Mouse (Mus musculus) embryonic facial prominence, embryonic 13.5 days (tissue): ENCODE results near the gene Col11a1. TPM values are rescaled to one million over a fixed set of nuclear protein-coding genes. Genes with fewer than 3 reads are reported as not detected.
A peak's percentile ranks its signal among the peaks of the same experiment; 100 is the strongest.

Experiments used
- ATAC-seq: fragments of 200-750 bp; cut with Nextera tagmentation; 2 replicates; pipeline ENCODE4 v1.8.0; 2017; ENCODE audit warnings: low read depth; ENCODE audit not compliant: insufficient number of reproducible peaks, insufficient read depth, low FRiP score, low TSS enrichment
- H3K27ac ChIP-seq: fragments of 300-500 bp; sonication (generic); 2 replicates; pipeline ENCODE4 v1.5.1; 2015; ENCODE audit warnings: moderate library complexity, mild to moderate bottlenecking, inconsistent platforms
- H3K27me3 ChIP-seq: fragments of 300-500 bp; sonication (generic); 2 replicates; pipeline ENCODE4 v1.6.1; 2015; ENCODE audit warnings: mild to moderate bottlenecking, inconsistent platforms
- H3K36me3 ChIP-seq: fragments of 300-500 bp; sonication (generic); 2 replicates; pipeline ENCODE4 v1.6.1; 2015; ENCODE audit warnings: mild to moderate bottlenecking, inconsistent platforms
- H3K4me1 ChIP-seq: fragments of 300-500 bp; sonication (generic); 2 replicates; pipeline ENCODE4 v1.6.1; 2015; ENCODE audit warnings: inconsistent platforms
- H3K4me2 ChIP-seq: fragments of 300-500 bp; sonication (generic); 2 replicates; pipeline ENCODE4 v1.6.1; 2015; ENCODE audit warnings: moderate library complexity, mild to moderate bottlenecking, inconsistent platforms
- H3K4me3 ChIP-seq: fragments of 300-500 bp; sonication (generic); 2 replicates; pipeline ENCODE4 v1.5.1; 2015; ENCODE audit warnings: mild to moderate bottlenecking, inconsistent platforms
- H3K9ac ChIP-seq: fragments of 300-500 bp; sonication (generic); 2 replicates; pipeline ENCODE4 v1.6.1; 2015; ENCODE audit warnings: mild to moderate bottlenecking, inconsistent platforms
- H3K9me3 ChIP-seq: fragments of 300-500 bp; sonication (generic); 2 replicates; pipeline ENCODE4 v1.6.1; 2016; ENCODE audit warnings: inconsistent platforms
- WGBS: fragments of 180-500 bp; shearing (Covaris S2); methylation state at CpG from one replicate; pipeline ENCODE4 v1.1.7; 2015; ENCODE audit warnings: mixed read lengths; 5-methylcytosine and 5-hydroxymethylcytosine counted together
- polyA plus RNA-seq: library from polyadenylated mRNA; unstranded; fragments of >200 nt; fragmentation: Nextera tagmentation; extraction: Ambion mirVana; gene quantifications from 2 replicates; pipeline ENCODE4 v1.2.1, GENCODE M21; 2015

Gene Col11a1
- polyA plus RNA-seq = 69.1 and 83.3 TPM in 2 replicates

- H3K27ac ChIP-seq = peak within 1 kb of the TSS; percentile 63
- H3K9ac ChIP-seq = peak within 1 kb of the TSS; percentile 73
- peaks cover 7% of the 10 kb centered on the region for H3K4me1 ChIP-seq
- H3K36me3 ChIP-seq = no peaks in the 10 kb centered on the region
- H3K9me3 ChIP-seq = no peaks in the 10 kb centered on the region
- under 1% methylated on average over 18 of the region's 19 CpGs for WGBS
- ATAC-seq = peak; percentile 98
- no peaks in the 10 kb centered on the region for H3K27me3 ChIP-seq
- peak within 1 kb of the TSS; percentile 88 for H3K4me2 ChIP-seq
- H3K4me3 ChIP-seq = peak within 1 kb of the TSS; percentile 63
Measured at GRCm38 (mm10) chr3:114029971-114030635, at the start of gene Col11a1. Col11a1 (plus strand) TSS chr3:114030540.

GRCm38 (mm10) chr3:113990936-113991335 lies 39.4 kb upstream of the Col11a1 start:
- no peak overlapping the region for H3K4me2 ChIP-seq
- H3K36me3 ChIP-seq = no peaks in the 10 kb centered on the region
- no peak for ATAC-seq
- H3K4me1 ChIP-seq = 0 out of 2 replicates have a peak, but pooled peaks cover 4% of the 10 kb centered on the region
- 43% methylated on average over 6 of the region's 6 CpGs for WGBS
- H3K9ac ChIP-seq = no peak overlapping the region
- H3K4me3 ChIP-seq = no peak overlapping the region
- H3K27ac ChIP-seq = no peak overlapping the region
- H3K9me3 ChIP-seq = no peaks in the 10 kb centered on the region
- H3K27me3 ChIP-seq = no peaks in the 10 kb centered on the region

GRCm38 (mm10) chr3:114030886-114031285 lies 546 bp downstream of the Col11a1 start:
- Histone ChIP-seq H3K27me3 (no peaks in the 10 kb centered on the region), H3K36me3 (no peaks in the 10 kb centered on the region), H3K4me3 (peak overlapping the region; percentile 63), H3K4me1 (peaks cover 7% of the 10 kb centered on the region), H3K9ac (peak overlapping the region; percentile 73), H3K27ac (peak overlapping the region; percentile 63), H3K4me2 (peak overlapping the region; percentile 88), H3K9me3 (no peaks in the 10 kb centered on the region)
- no peak for ATAC-seq
- under 1% methylated on average over 9 of the region's 9 CpGs for WGBS

- Histone ChIP-seq H3K4me2 (peak overlapping the region; percentile 88), H3K4me1 (peaks cover 7% of the 10 kb centered on the region), H3K36me3 (no peaks in the 10 kb centered on the region), H3K9ac (peak overlapping the region; percentile 73), H3K9me3 (no peaks in the 10 kb centered on the region), H3K4me3 (peak overlapping the region; percentile 63), H3K27ac (peak overlapping the region; percentile 63), H3K27me3 (no peaks in the 10 kb centered on the region)
- ATAC-seq = peak; percentile 54; the same call in 1 of the 2 replicates
- under 1% methylated on average over 21 of the region's 21 CpGs for WGBS
Measured at GRCm38 (mm10) chr3:114031351-114032213, 1.2 kb downstream of the Col11a1 start.

GRCm38 (mm10) chr3:114032333-114032732 lies 2.0 kb downstream of the Col11a1 start:
- Histone ChIP-seq H3K9me3 (no peaks in the 10 kb centered on the region), H3K27me3 (no peaks in the 10 kb centered on the region), H3K4me2 (peak overlapping the region; percentile 88), H3K9ac (peak overlapping the region; percentile 73), H3K4me1 (peaks cover 7% of the 10 kb centered on the region), H3K27ac (peak overlapping the region; percentile 63), H3K36me3 (no peaks in the 10 kb centered on the region), H3K4me3 (peak overlapping the region; percentile 63)
- WGBS = 4% methylated on average over 4 of the region's 4 CpGs
- no peak for ATAC-seq

GRCm38 (mm10) chr3:114052406-114052805 lies 22.1 kb downstream of the Col11a1 start:
- no peak for ATAC-seq
- H3K27me3 ChIP-seq = no peaks in the 10 kb centered on the region
- H3K27ac ChIP-seq = no peak overlapping the region
- H3K9me3 ChIP-seq = no peaks in the 10 kb centered on the region
- H3K36me3 ChIP-seq = no peaks in the 10 kb centered on the region
- peaks cover 6% of the 10 kb centered on the region; the same call in 1 of the 2 replicates for H3K4me1 ChIP-seq
- no peak overlapping the region for H3K9ac ChIP-seq
- H3K4me2 ChIP-seq = no peak overlapping the region
- H3K4me3 ChIP-seq = no peak overlapping the region

GRCm38 (mm10) chr3:114053501-114053900 lies 23.2 kb downstream of the Col11a1 start:
- Histone ChIP-seq H3K27me3 (no peaks in the 10 kb centered on the region), H3K4me1 (peaks cover 6% of the 10 kb centered on the region; the same call in 1 of the 2 replicates), H3K9ac (no peak overlapping the region), H3K4me2 (no peak overlapping the region), H3K27ac (peak overlapping the region; percentile 40; the same call in 1 of the 2 replicates), H3K36me3 (no peaks in the 10 kb centered on the region), H3K4me3 (no peak overlapping the region), H3K9me3 (no peaks in the 10 kb centered on the region)
- WGBS = 32% methylated on average over 3 of the region's 3 CpGs
- ATAC-seq = no peak

- Histone ChIP-seq H3K36me3 (peaks cover 14% of the 10 kb centered on the region; the same call in 1 of the 2 replicates), H3K27ac (no peak overlapping the region), H3K9me3 (no peaks in the 10 kb centered on the region), H3K9ac (no peak overlapping the region), H3K27me3 (no peaks in the 10 kb centered on the region), H3K4me3 (no peak overlapping the region), H3K4me1 (no peaks in the 10 kb centered on the region), H3K4me2 (no peak overlapping the region)
- no peak for ATAC-seq
- WGBS = 74% methylated on average over 4 of the region's 4 CpGs
Measured at GRCm38 (mm10) chr3:114065123-114065522, 34.8 kb downstream of the Col11a1 start.

GRCm38 (mm10) chr3:114065587-114065986 lies 35.2 kb downstream of the Col11a1 start:
- no peak overlapping the region for H3K9ac ChIP-seq
- H3K27ac ChIP-seq = no peak overlapping the region
- H3K4me1 ChIP-seq = no peaks in the 10 kb centered on the region
- H3K9me3 ChIP-seq = no peaks in the 10 kb centered on the region
- ATAC-seq = no peak
- no peaks in the 10 kb centered on the region for H3K27me3 ChIP-seq
- H3K4me3 ChIP-seq = no peak overlapping the region
- peaks cover 14% of the 10 kb centered on the region; the same call in 1 of the 2 replicates for H3K36me3 ChIP-seq
- WGBS = 56% methylated on average over 4 of the region's 4 CpGs
- H3K4me2 ChIP-seq = no peak overlapping the region

- H3K9me3 ChIP-seq = no peaks in the 10 kb centered on the region
- no peaks in the 10 kb centered on the region for H3K27me3 ChIP-seq
- no peaks in the 10 kb centered on the region for H3K4me1 ChIP-seq
- peaks cover 5% of the 10 kb centered on the region; the same call in 1 of the 2 replicates for H3K36me3 ChIP-seq
- no peak overlapping the region for H3K9ac ChIP-seq
- no peak for ATAC-seq
- no peak overlapping the region for H3K27ac ChIP-seq
- 68% methylated on average over 7 of the region's 7 CpGs for WGBS
- H3K4me3 ChIP-seq = no peak overlapping the region
- no peak overlapping the region for H3K4me2 ChIP-seq
Measured at GRCm38 (mm10) chr3:114099335-114099734, 69.0 kb downstream of the Col11a1 start.

- Histone ChIP-seq H3K4me2 (no peak overlapping the region), H3K27me3 (no peaks in the 10 kb centered on the region), H3K9ac (no peak overlapping the region), H3K36me3 (0 out of 2 replicates have a peak, but pooled peaks cover 7% of the 10 kb centered on the region), H3K9me3 (no peaks in the 10 kb centered on the region), H3K4me1 (no peaks in the 10 kb centered on the region), H3K27ac (no peak overlapping the region), H3K4me3 (no peak overlapping the region)
- no peak for ATAC-seq
- 24% methylated on average over 7 of the region's 7 CpGs for WGBS
Measured at GRCm38 (mm10) chr3:114107099-114107498, 76.8 kb downstream of the Col11a1 start.
